Mouse (Mus musculus): ENCODE measurements around the gene Ptger1. TPM values are rescaled to one million over a fixed set of nuclear protein-coding genes. Genes with fewer than 3 reads are reported as not detected.

Ptger1 gene
- polyA plus RNA-seq, 1 experiment from 2014 or later = 9.8 TPM

DNA sequence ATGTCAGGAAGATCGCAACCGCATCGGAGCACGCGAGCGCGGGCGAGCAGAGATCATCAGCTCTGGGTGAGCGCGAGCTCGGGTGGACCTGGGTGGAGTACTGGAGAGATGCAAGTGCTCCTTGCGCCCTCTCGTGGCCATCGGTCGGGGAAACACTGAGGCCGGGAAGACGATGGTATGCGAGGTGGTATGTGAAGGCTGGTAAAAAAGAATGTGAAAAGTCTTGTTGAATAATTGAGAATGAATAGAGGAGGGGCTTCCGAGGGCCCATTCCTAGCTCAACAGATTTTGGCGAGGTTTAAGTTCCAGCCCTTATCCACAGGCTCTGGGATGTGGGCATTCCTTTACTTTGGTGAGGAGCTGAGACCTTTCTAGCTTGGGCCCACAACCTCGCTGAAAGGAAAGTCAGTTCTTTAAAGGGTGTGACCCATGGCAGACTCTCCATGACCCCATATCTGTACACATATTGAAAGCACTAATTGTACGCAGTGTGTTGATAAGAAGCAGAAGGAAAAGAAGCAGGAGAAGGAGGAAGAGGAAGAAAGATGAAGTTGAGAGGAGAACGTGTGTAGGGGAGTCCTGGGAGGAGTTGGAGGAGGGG is 44.0 kb upstream of the Ptger1 start:
- peak overlapping the region; percentile 53 for H3K4me2 ChIP-seq (ENCODE audit: low read length)
- H3K27me3 ChIP-seq (ENCODE audit: insufficient read depth, low read length) = no peaks in the 10 kb centered on the region
- WGBS = 11% methylated on average over 23 of the region's 23 CpGs
- DNase-seq (ENCODE audit: low spot score) (peak; percentile 91), ATAC-seq (replicated peaks; ENCODE audit: low FRiP score, low read depth) (peak; percentile 82)
- H3K4me1 ChIP-seq (replicated peaks; ENCODE audit: insufficient read depth, low read length) = no peaks in the 10 kb centered on the region
- H3K9me3 ChIP-seq (replicated peaks; ENCODE audit: low read length) = no peaks in the 10 kb centered on the region
- no peak overlapping the region for H3K9ac ChIP-seq (ENCODE audit: low read depth, low read length)
- peak; percentile 88 for TF ChIP-seq CTCF (IDR thresholded peaks at IDR 0.05; ENCODE audit: low read depth)
- no peaks in the 10 kb centered on the region for H3K36me3 ChIP-seq (ENCODE audit: insufficient read depth, low read length)
- H3K4me3 ChIP-seq (replicated peaks; ENCODE audit: low read depth, low read length) = peak overlapping the region; percentile 24
- H3K27ac ChIP-seq = no peak overlapping the region

DNA sequence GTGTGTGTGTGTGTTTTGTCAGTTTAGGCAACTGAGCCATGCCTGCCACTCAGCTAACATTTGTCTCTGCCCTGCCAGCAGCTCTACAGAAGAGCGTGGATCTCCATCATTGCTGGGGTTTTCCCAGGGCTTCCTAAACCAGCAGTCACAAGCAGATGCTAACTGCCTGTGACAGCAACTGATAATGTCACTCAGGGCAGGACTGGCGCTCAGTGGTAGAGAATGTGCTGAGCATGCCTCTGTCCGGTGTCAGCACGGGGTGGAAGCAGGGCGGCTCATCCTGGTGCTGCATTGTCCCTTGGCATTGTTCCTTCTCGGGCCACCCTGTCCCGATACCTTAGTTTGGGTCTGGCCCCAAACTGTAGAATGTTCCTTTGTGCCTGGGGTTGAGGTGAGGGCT is 42.9 kb upstream of the Ptger1 start:
- Histone ChIP-seq H3K4me2 (ENCODE audit: low read length) (no peak overlapping the region), H3K9me3 (replicated peaks; ENCODE audit: low read length) (no peaks in the 10 kb centered on the region), H3K4me3 (replicated peaks; ENCODE audit: low read depth, low read length) (no peak overlapping the region), H3K27me3 (ENCODE audit: insufficient read depth, low read length) (no peaks in the 10 kb centered on the region), H3K36me3 (ENCODE audit: insufficient read depth, low read length) (no peaks in the 10 kb centered on the region), H3K27ac (no peak overlapping the region), H3K9ac (ENCODE audit: low read depth, low read length) (no peak overlapping the region), H3K4me1 (replicated peaks; ENCODE audit: insufficient read depth, low read length) (no peaks in the 10 kb centered on the region)
- ATAC-seq (replicated peaks; ENCODE audit: low FRiP score, low read depth) (no peak), DNase-seq (ENCODE audit: low spot score) (no peak)
- WGBS = 92% methylated on average over 7 of the region's 7 CpGs
- TF ChIP-seq CTCF (IDR thresholded peaks at IDR 0.05; ENCODE audit: low read depth) = no peak

DNA sequence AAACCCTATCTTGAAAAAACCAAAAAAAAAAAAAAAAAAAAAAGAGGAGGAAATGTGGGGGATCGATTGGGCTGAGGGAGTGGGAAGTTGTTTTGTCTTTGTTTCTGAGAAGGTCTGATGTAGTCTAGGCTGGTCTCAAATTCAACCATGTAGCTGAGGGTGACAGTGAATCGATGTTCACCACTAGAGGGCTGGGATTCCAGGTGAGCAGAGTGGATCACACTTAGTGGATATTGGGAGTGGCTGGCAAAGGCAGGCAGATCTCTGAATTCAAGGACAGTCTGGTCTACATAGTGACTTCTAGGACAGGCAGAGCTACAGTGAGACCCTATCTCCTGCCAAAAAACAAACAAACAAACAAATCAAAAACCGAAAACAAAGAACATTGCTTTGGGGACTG is 41.7 kb upstream of the Ptger1 start:
- H3K27ac ChIP-seq = no peak overlapping the region
- WGBS = 38% methylated on average over 3 of the region's 3 CpGs
- ATAC-seq (replicated peaks; ENCODE audit: low FRiP score, low read depth) (no peak), DNase-seq (ENCODE audit: low spot score) (peak; percentile 50)
- no peaks in the 10 kb centered on the region for H3K36me3 ChIP-seq (ENCODE audit: insufficient read depth, low read length)
- no peak overlapping the region for H3K9ac ChIP-seq (ENCODE audit: low read depth, low read length)
- TF ChIP-seq CTCF (IDR thresholded peaks at IDR 0.05; ENCODE audit: low read depth) = peak; percentile 79
- no peaks in the 10 kb centered on the region for H3K27me3 ChIP-seq (ENCODE audit: insufficient read depth, low read length)
- H3K4me2 ChIP-seq (ENCODE audit: low read length) = no peak overlapping the region
- no peaks in the 10 kb centered on the region for H3K9me3 ChIP-seq (replicated peaks; ENCODE audit: low read length)
- H3K4me3 ChIP-seq (replicated peaks; ENCODE audit: low read depth, low read length) = no peak overlapping the region
- H3K4me1 ChIP-seq (replicated peaks; ENCODE audit: insufficient read depth, low read length) = no peaks in the 10 kb centered on the region

DNA sequence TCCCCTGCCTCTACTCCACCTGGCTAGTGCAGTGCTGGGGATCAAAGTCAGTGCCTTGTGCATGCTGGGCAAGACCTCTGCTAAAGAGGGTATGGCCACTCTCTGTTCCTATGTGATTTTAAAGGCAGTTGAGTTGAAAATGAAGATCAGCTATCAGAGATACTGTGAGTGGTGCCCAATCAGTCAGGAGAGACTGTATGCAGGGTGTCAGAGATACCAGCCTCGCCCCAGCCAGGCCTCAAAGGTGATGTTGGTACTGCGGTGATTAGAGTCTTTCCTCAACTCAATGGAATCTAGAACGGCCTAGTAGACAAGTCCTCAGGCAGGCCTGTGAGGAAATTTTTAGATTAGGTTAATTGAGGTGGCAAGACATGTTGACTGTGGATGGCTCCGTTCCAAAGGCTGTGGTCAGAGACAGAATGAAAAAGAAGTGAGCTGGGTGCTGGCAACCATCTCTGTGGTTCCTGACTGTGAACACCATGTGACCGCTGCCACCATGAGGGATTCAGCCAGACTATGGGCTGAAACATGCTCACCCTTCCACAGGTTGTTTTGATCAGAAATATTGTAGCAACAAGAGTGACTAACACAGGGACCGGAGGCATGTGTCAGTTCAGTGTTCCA is 40.7 kb upstream of the Ptger1 start:
- Histone ChIP-seq H3K27me3 (ENCODE audit: insufficient read depth, low read length) (no peaks in the 10 kb centered on the region), H3K27ac (no peak overlapping the region), H3K9me3 (replicated peaks; ENCODE audit: low read length) (no peaks in the 10 kb centered on the region), H3K4me2 (ENCODE audit: low read length) (no peak overlapping the region), H3K9ac (ENCODE audit: low read depth, low read length) (no peak overlapping the region), H3K36me3 (ENCODE audit: insufficient read depth, low read length) (no peaks in the 10 kb centered on the region), H3K4me3 (replicated peaks; ENCODE audit: low read depth, low read length) (no peak overlapping the region), H3K4me1 (replicated peaks; ENCODE audit: insufficient read depth, low read length) (no peaks in the 10 kb centered on the region)
- no peak for TF ChIP-seq CTCF (IDR thresholded peaks at IDR 0.05; ENCODE audit: low read depth)
- WGBS = 83% methylated on average over 6 of the region's 6 CpGs
- no peak for DNase-seq (ENCODE audit: low spot score)
- ATAC-seq (replicated peaks; ENCODE audit: low FRiP score, low read depth) = no peak

DNA sequence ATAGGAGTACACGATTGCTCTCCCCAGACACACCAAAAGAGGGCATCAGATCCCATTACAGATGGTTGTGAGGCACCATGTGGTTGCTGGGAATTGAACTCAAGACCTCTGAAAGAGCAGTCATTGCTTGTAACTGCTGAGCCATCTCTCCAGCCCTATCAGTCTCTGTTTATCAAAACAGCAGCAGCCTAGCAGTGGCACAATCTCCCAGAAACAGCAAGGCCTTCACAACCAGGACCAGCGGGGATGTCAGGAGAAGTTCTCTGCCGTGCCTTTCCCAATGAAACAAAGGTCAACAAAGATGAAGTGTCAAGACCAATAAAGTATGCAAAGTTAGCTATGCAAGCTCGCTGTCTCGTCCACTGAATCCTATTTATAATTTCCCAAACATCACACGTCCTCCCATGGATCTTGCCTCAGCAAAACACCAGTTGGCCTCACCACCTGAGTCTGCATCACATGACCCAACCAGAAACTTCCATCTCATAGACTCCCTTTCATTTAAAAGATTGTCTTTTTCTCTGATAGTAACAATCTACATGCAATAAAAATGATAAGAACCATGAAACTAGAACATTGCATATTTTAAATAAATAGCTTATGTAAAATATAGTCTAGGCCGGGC is 34.3 kb upstream of the Ptger1 start:
- H3K27me3 ChIP-seq (ENCODE audit: insufficient read depth, low read length) = no peaks in the 10 kb centered on the region
- DNase-seq (ENCODE audit: low spot score) (no peak), ATAC-seq (replicated peaks; ENCODE audit: low FRiP score, low read depth) (no peak)
- no peaks in the 10 kb centered on the region for H3K4me1 ChIP-seq (replicated peaks; ENCODE audit: insufficient read depth, low read length)
- H3K4me2 ChIP-seq (ENCODE audit: low read length) = no peak overlapping the region
- H3K36me3 ChIP-seq (ENCODE audit: insufficient read depth, low read length) = no peaks in the 10 kb centered on the region
- no peak overlapping the region for H3K4me3 ChIP-seq (replicated peaks; ENCODE audit: low read depth, low read length)
- 0 out of 2 replicates have a peak, but pooled peaks cover 4% of the 10 kb centered on the region for H3K9me3 ChIP-seq (replicated peaks; ENCODE audit: low read length)
- TF ChIP-seq CTCF (IDR thresholded peaks at IDR 0.05; ENCODE audit: low read depth) = no peak
- H3K27ac ChIP-seq = no peak overlapping the region
- WGBS = 82% methylated on average over 7 of the region's 7 CpGs
- no peak overlapping the region for H3K9ac ChIP-seq (ENCODE audit: low read depth, low read length)

DNA sequence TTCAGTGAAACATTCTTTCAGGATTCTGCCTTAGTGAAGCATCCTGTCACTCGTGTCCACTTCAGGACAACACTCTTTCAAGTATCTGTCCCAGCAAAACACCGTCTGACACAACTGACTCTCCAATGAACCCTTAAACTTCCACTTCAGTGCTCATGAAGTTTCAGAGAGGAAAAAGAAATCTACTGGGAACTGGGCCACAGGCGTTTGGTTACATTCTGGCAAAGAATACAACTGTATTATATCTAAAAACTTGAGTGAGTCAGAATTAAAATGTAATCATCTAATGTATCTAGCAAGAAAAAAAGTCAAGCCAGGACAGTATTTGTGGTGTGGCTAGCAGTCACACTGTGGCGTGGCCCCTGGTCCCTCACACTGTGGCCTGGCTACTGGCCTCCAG is 27.6 kb upstream of the Ptger1 start:
- no peak for TF ChIP-seq CTCF (IDR thresholded peaks at IDR 0.05; ENCODE audit: low read depth)
- no peaks in the 10 kb centered on the region for H3K27me3 ChIP-seq (ENCODE audit: insufficient read depth, low read length)
- no peaks in the 10 kb centered on the region for H3K36me3 ChIP-seq (ENCODE audit: insufficient read depth, low read length)
- H3K9ac ChIP-seq (ENCODE audit: low read depth, low read length) = no peak overlapping the region
- no peak for DNase-seq (ENCODE audit: low spot score)
- WGBS = 68% methylated on average over 4 of the region's 4 CpGs
- H3K27ac ChIP-seq = no peak overlapping the region
- H3K4me2 ChIP-seq (ENCODE audit: low read length) = no peak overlapping the region
- H3K4me1 ChIP-seq (replicated peaks; ENCODE audit: insufficient read depth, low read length) = no peaks in the 10 kb centered on the region
- ATAC-seq (replicated peaks; ENCODE audit: low FRiP score, low read depth) = no peak
- no peak overlapping the region for H3K4me3 ChIP-seq (replicated peaks; ENCODE audit: low read depth, low read length)
- H3K9me3 ChIP-seq (replicated peaks; ENCODE audit: low read length) = 0 out of 2 replicates have a peak, but pooled peaks cover 4% of the 10 kb centered on the region
